Mouse (Mus musculus): ENCODE measurements at regions not wholly inside any gene's neighbourhood (a gene's known extent, or its start where the extent isn't known, plus 50 kb on each side); places are given as distances from the start of the nearest gene placed in this dataset.

DNA sequence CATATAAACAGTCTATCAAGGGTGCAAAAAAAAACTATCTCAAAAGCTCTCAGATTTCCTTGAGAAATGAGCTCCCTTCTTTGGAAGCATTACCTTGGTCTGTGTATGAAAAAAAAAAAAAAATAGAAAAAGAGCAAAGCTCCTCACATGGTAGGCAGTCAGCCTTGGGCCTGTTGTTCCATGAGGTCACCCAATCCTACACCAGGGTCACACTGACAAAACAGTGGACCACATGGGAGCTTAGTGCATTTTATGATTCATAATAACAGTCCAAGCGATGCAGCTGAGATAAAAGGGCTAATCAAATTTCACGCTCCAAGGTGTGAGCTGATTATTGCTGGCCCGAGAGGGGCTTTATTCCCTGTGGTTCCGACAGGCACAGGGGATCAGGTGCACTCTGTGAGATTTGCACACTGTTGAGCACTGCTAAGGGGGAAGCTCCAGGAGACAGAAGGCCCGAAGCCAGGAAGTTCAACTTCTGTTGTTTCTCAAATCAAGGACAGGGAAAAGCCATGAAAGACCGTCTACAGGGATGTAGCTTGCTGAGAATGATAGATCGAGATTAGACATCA lies 352.1 kb upstream of the Gm6657 start:
- DNase-seq, result no peak
- TF ChIP-seq CTCF (conservative IDR thresholded peaks at IDR 0.05; ENCODE audit: insufficient read depth, insufficient read length, low read depth, low read length), result no peak
- Histone ChIP-seq H3K36me3 (ENCODE audit: control insufficient read depth, insufficient read depth, low read length) (no peaks in the 10 kb centered on the region), H3K4me3 (ENCODE audit: insufficient read depth, low read depth, low read length) (no peak overlapping the region), H3K27ac (ENCODE audit: insufficient read depth, low read depth, low read length) (no peak overlapping the region), H3K27me3 (replicated peaks; ENCODE audit: control insufficient read depth, insufficient read depth, low read length) (no peaks in the 10 kb centered on the region), H3K4me1 (ENCODE audit: control insufficient read depth, insufficient read depth, low read length) (no peaks in the 10 kb centered on the region)
- WGBS, result 78% methylated on average over 7 of the region's 7 CpGs

DNA sequence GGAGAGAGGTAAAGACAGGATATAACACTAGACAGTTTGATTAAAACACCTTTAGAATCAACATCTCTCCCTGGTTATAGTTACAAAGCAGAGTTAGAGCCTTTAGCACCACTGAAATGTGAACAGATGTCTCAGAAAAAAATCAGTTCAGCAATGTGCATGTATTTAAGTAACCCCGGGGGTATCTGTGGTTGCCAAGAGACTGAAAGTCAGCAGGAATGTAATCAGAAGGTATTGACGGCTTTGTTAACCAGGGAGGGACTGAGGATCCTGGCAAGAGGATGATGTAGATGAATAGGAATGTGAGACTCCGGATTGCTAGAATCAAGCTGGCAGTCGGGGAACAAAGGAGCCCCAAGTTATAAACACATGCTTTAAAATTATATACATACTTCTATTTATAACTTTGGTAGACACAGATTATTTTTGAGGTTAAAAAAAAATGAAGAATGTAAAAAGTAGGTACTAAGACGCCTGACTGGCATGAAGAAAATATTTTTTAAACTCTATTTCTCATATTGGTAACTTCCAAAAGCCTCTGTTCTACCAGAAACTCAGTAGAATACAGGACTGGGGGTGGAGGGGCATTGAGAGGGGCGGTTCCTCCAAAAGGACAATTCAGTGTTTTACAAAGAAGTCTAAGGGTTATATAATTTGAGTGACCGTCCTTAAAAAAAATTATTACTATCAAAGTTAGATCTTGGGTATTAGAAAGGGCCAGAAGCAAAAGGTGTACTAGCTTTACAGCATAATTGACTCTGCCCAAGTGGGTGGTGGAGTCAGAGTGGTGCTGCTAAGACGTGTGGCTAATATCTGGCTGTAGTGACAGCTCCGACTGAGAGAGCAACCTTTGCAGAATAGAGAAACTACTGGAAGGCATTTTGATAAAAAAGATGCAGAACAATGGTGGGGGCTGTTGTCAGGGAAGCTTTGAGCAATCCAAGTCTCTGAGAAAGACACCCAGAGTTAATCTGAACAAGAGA lies 341.2 kb upstream of the Gm6657 start:
- WGBS, result 61% methylated on average over 9 of the region's 9 CpGs
- no peak for TF ChIP-seq POLR2A (IDR thresholded peaks at IDR 0.05; ENCODE audit: low read depth, low read length)
- TF ChIP-seq CTCF (conservative IDR thresholded peaks at IDR 0.05; ENCODE audit: insufficient read depth, insufficient read length, low read depth, low read length), result no peak
- no peaks in the 10 kb centered on the region for H3K4me1 ChIP-seq (ENCODE audit: control insufficient read depth, insufficient read depth, low read length)

DNA sequence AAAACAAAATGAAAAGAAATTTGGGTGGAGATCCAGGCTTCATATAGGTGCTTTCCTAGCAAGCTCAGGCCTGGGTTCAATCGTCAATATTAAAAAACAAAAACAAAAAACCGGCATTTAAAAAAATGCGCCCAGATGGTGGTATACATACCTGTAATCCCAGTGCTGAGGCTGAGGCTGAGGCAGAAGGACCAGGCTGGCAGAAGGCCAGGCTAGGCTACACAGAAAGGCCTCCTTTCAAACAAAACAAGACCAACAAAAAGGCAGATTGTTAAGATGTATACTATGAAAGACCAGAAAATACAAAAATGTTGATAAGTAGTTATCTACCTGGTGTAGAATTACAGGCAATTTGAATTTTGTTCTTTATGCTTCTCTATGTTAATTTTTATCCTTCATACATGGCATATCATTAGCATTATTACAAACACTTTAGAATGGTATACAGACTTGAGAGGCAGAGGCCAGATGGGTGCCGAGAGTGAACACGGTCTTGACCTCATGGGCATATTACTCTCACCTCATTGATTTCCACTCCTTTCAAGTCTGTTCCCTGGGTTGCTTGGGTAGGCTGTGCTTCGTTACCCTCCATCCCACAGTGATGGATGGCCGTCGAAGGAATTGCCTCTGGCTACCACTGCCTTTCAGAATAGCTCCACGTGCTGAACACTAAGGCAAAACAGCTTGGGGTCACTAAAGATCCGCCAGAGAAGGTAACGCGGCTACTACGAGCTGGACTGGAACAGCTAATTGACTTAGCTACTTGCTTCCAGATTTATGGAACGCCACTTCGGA lies 339.6 kb upstream of the Gm6657 start:
- no peak for DNase-seq
- Histone ChIP-seq H3K4me1 (ENCODE audit: control insufficient read depth, insufficient read depth, low read length) (no peaks in the 10 kb centered on the region), H3K27me3 (replicated peaks; ENCODE audit: control insufficient read depth, insufficient read depth, low read length) (no peaks in the 10 kb centered on the region), H3K4me3 (ENCODE audit: insufficient read depth, low read depth, low read length) (no peak overlapping the region), H3K36me3 (ENCODE audit: control insufficient read depth, insufficient read depth, low read length) (no peaks in the 10 kb centered on the region), H3K27ac (ENCODE audit: insufficient read depth, low read depth, low read length) (no peak overlapping the region)
- WGBS, result 47% methylated on average over 15 of the region's 15 CpGs
- TF ChIP-seq POLR2A (IDR thresholded peaks at IDR 0.05; ENCODE audit: low read depth, low read length), result no peak
- no peak for TF ChIP-seq CTCF (conservative IDR thresholded peaks at IDR 0.05; ENCODE audit: insufficient read depth, insufficient read length, low read depth, low read length)

More for the DNA sequence above, 341.2 kb upstream of the Gm6657 start:
- H3K36me3 ChIP-seq (ENCODE audit: control insufficient read depth, insufficient read depth, low read length), result no peaks in the 10 kb centered on the region
- no peak for DNase-seq
- H3K4me3 ChIP-seq (ENCODE audit: insufficient read depth, low read depth, low read length), result no peak overlapping the region
- no peaks in the 10 kb centered on the region for H3K27me3 ChIP-seq (replicated peaks; ENCODE audit: control insufficient read depth, insufficient read depth, low read length)
- H3K27ac ChIP-seq (ENCODE audit: insufficient read depth, low read depth, low read length), result no peak overlapping the region

DNA sequence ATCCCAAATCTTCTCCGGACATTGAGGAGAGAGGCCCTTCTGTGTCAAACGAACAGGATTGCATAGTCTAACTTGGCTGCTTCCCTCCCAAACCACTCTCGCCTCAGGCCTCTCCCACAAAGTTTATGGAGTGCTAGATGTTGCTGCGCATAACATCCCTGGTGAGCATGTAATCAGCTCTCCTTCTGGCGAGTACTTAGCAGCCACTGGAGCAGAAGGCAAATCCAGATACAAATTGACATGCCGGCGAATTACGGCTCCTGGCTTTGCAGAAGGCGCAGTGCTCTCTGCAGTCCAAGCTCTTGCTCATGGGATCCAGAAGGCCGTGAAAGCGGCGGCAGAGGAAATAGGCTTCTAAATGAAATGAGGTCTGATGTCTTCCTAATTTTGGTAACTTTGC lies 338.2 kb upstream of the Gm6657 start:
- Histone ChIP-seq H3K4me3 (ENCODE audit: insufficient read depth, low read depth, low read length) (no peak overlapping the region), H3K27me3 (replicated peaks; ENCODE audit: control insufficient read depth, insufficient read depth, low read length) (no peaks in the 10 kb centered on the region), H3K36me3 (ENCODE audit: control insufficient read depth, insufficient read depth, low read length) (no peaks in the 10 kb centered on the region), H3K27ac (ENCODE audit: insufficient read depth, low read depth, low read length) (no peak overlapping the region), H3K4me1 (ENCODE audit: control insufficient read depth, insufficient read depth, low read length) (no peaks in the 10 kb centered on the region)
- DNase-seq, result no peak
- WGBS, result 84% methylated on average over 12 of the region's 12 CpGs
- no peak for TF ChIP-seq CTCF (conservative IDR thresholded peaks at IDR 0.05; ENCODE audit: insufficient read depth, insufficient read length, low read depth, low read length)
- no peak for TF ChIP-seq POLR2A (IDR thresholded peaks at IDR 0.05; ENCODE audit: low read depth, low read length)

DNA sequence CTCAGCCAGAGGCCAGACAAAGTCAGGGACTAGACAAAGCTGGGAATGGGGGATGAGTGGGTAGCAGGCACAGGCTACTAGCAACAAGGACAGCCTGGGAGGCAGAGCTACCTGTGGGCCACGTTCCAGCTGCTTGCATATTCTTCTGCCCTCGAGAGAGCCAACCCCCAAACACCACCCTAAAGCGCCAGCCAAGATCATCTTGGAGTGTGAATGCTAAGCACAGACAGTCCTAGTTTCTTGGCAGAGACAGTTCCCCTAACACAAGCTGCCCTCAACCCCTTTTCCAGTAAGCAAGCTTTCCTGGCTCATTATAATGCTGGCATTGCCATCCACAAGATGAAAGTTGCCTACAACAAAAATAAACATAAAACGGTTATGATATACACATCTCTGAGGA lies 336.8 kb upstream of the Gm6657 start:
- H3K27ac ChIP-seq (ENCODE audit: insufficient read depth, low read depth, low read length), result no peak overlapping the region

DNA sequence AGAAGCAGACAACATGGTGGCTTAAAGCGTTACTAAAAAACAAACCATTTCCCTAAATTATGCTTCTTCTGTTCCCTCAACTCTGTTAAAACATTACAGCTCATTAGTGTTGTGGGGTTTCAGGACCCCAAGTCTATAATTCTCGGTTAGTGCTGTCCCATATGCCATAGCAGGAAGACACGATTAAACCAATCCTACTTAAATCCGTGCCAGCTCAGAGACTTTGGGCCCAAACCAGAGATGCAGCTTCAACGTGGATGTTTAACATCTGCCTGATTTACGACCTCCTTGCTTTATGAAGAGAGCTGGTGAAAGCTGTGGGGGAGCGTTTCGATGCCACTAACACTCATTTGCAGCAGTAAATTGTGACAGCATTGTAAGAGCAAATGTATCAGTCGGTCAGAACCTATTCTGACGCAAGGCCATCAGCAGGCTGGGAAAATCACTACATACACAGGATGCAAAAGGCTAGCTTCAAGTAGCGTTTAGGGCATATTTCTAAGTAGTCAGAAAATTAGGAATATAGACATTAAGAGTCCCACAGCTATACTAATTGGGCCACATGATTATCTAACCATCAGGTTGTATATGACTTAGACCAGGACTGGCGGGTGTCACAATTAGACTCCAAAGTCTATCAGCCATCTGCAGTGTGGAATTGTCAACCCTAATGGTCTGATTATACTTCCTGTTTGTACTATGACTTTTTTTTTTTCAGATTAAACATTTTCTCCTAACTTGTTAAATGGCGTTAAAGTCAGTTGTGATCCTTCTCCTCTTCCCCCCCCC lies 333.1 kb upstream of the Gm6657 start:
- TF ChIP-seq POLR2A (IDR thresholded peaks at IDR 0.05; ENCODE audit: low read depth, low read length) (no peak), CTCF (conservative IDR thresholded peaks at IDR 0.05; ENCODE audit: insufficient read depth, insufficient read length, low read depth, low read length) (no peak)
- Histone ChIP-seq H3K27ac (ENCODE audit: insufficient read depth, low read depth, low read length) (no peak overlapping the region), H3K36me3 (ENCODE audit: control insufficient read depth, insufficient read depth, low read length) (no peaks in the 10 kb centered on the region), H3K27me3 (replicated peaks; ENCODE audit: control insufficient read depth, insufficient read depth, low read length) (no peaks in the 10 kb centered on the region; the same call in 1 of the 2 replicates), H3K4me3 (ENCODE audit: insufficient read depth, low read depth, low read length) (no peak overlapping the region), H3K4me1 (ENCODE audit: control insufficient read depth, insufficient read depth, low read length) (no peaks in the 10 kb centered on the region)
- WGBS, result 54% methylated on average over 13 of the region's 13 CpGs
- no peak for DNase-seq

More for the DNA sequence above, 336.8 kb upstream of the Gm6657 start:
- TF ChIP-seq POLR2A (IDR thresholded peaks at IDR 0.05; ENCODE audit: low read depth, low read length) (no peak), CTCF (conservative IDR thresholded peaks at IDR 0.05; ENCODE audit: insufficient read depth, insufficient read length, low read depth, low read length) (no peak)
- WGBS, result 72% methylated on average over 4 of the region's 4 CpGs
- H3K27me3 ChIP-seq (replicated peaks; ENCODE audit: control insufficient read depth, insufficient read depth, low read length), result no peaks in the 10 kb centered on the region
- H3K36me3 ChIP-seq (ENCODE audit: control insufficient read depth, insufficient read depth, low read length), result no peaks in the 10 kb centered on the region
- no peaks in the 10 kb centered on the region for H3K4me1 ChIP-seq (ENCODE audit: control insufficient read depth, insufficient read depth, low read length)
- no peak overlapping the region for H3K4me3 ChIP-seq (ENCODE audit: insufficient read depth, low read depth, low read length)
- DNase-seq, result no peak
